Mouse (Mus musculus) testis, adult 2 months (tissue): ENCODE measurements around the gene Map2k5.

Source experiments
- CTCF ChIP-seq: fragments of 200-500 bp; IDR thresholded peaks from 2 replicates; pipeline ENCODE4 v1.5.1; 2012; ENCODE audit warnings: low read depth, mild to moderate bottlenecking, inconsistent platforms, low read length, moderate library complexity; ENCODE audit not compliant: control insufficient read depth, insufficient read depth, insufficient replicate concordance
- POLR2A ChIP-seq: fragments of 200-500 bp; IDR thresholded peaks from 2 replicates; pipeline ENCODE4 v1.6.1; 2012; ENCODE audit warnings: low read depth, mild to moderate bottlenecking, inconsistent platforms, low read length, moderate library complexity; ENCODE audit not compliant: control insufficient read depth

GRCm38 (mm10) chr9:63219851-63220250 lies 157.9 kb downstream of the Map2k5 start:
- TF ChIP-seq POLR2A (no peak), CTCF (no peak)
